Mouse (Mus musculus) midbrain, embryonic 14.5 days (tissue): ENCODE measurements around the gene Fam166a. TPM values are rescaled to one million over a fixed set of nuclear protein-coding genes. Genes with fewer than 3 reads are reported as not detected.

Source experiments
- ATAC-seq: fragments of 200-750 bp; cut with Nextera tagmentation; 2 replicates; pipeline ENCODE4 v1.8.0; 2017; ENCODE audit warnings: moderate number of reproducible peaks, moderate library complexity; ENCODE audit not compliant: low FRiP score, low TSS enrichment
- DNase-seq: peaks from one replicate; pipeline ENCODE4 v3.0.0-alpha.2; 2015
- H3K27ac ChIP-seq: fragments of 300-500 bp; sonication (generic); replicated peaks from 2 replicates; pipeline ENCODE4 v1.5.1; 2014; ENCODE audit warnings: mild to moderate bottlenecking, low read depth, low read length, moderate library complexity
- H3K27me3 ChIP-seq: fragments of 300-500 bp; sonication (generic); 2 replicates; pipeline ENCODE4 v1.6.1; 2014; ENCODE audit warnings: low read length, control low read depth, mixed read lengths; ENCODE audit not compliant: control insufficient read depth, insufficient read depth
- H3K36me3 ChIP-seq: fragments of 300-500 bp; sonication (generic); 2 replicates; pipeline ENCODE4 v1.6.1; 2014; ENCODE audit warnings: low read length, control low read depth; ENCODE audit not compliant: control insufficient read depth, insufficient read depth
- H3K4me1 ChIP-seq: fragments of 300-500 bp; sonication (generic); 2 replicates; pipeline ENCODE4 v1.6.1; 2014; ENCODE audit warnings: mild to moderate bottlenecking, antibody characterized with exemption, low read length, control low read depth; ENCODE audit not compliant: control insufficient read depth, insufficient read depth
- H3K4me2 ChIP-seq: fragments of 300-500 bp; sonication (generic); 2 replicates; pipeline ENCODE4 v1.6.1; 2014; ENCODE audit warnings: mild to moderate bottlenecking, low read length, moderate library complexity
- H3K4me3 ChIP-seq: fragments of 300-500 bp; sonication (generic); replicated peaks from 2 replicates; pipeline ENCODE4 v1.5.1; 2014; ENCODE audit warnings: low read depth, low read length
- H3K9ac ChIP-seq: fragments of 300-500 bp; sonication (generic); replicated peaks from 2 replicates; pipeline ENCODE4 v1.6.1; 2014; ENCODE audit warnings: mild to moderate bottlenecking, low read length, moderate library complexity
- H3K9me3 ChIP-seq: fragments of 300-500 bp; sonication (generic); 2 replicates; pipeline ENCODE4 v1.6.1; 2016; ENCODE audit warnings: low read length, control low read depth, mixed read lengths; ENCODE audit not compliant: control insufficient read depth
- WGBS: fragments of 180-500 bp; shearing (Covaris S2); extraction: QIAGEN DNeasy Blood & Tissue Kit; methylation state at CpG from one replicate; pipeline ENCODE4 v1.1.7; 2014; 5-methylcytosine and 5-hydroxymethylcytosine counted together
- polyA plus RNA-seq: library from polyadenylated mRNA; unstranded; fragments of >200 nt; fragmentation: Nextera tagmentation; extraction: Ambion mirVana; gene quantifications from 2 replicates; pipeline ENCODE4 v1.2.1, GENCODE M21; 2014

Gene Fam166a
- polyA plus RNA-seq, 1 experiment from 2014 or later = not detected

GRCm38 (mm10) chr2:25230581-25230980, 12.0 kb downstream of the Fam166a start:
- Histone ChIP-seq H3K4me1 (peaks cover 2% of the 10 kb centered on the region), H3K9ac (no peak overlapping the region), H3K27me3 (no peaks in the 10 kb centered on the region), H3K4me2 (no peak overlapping the region), H3K36me3 (no peaks in the 10 kb centered on the region), H3K4me3 (no peak overlapping the region), H3K9me3 (no peaks in the 10 kb centered on the region), H3K27ac (no peak overlapping the region)
- no peak for DNase-seq
- ATAC-seq = no peak
- WGBS = 89% methylated on average over 7 of the region's 7 CpGs

- no peak overlapping the region for H3K27ac ChIP-seq
- WGBS = 54% methylated on average over 12 of the region's 12 CpGs
- DNase-seq (no peak), ATAC-seq (no peak)
- no peaks in the 10 kb centered on the region for H3K9me3 ChIP-seq
- no peak overlapping the region for H3K4me2 ChIP-seq
- no peak overlapping the region for H3K4me3 ChIP-seq
- no peaks in the 10 kb centered on the region for H3K36me3 ChIP-seq
- no peaks in the 10 kb centered on the region for H3K27me3 ChIP-seq
- H3K4me1 ChIP-seq = no peaks in the 10 kb centered on the region
- no peak overlapping the region for H3K9ac ChIP-seq
Observed at GRCm38 (mm10) chr2:25231038-25231437, 12.5 kb downstream of the Fam166a start.

DNA sequence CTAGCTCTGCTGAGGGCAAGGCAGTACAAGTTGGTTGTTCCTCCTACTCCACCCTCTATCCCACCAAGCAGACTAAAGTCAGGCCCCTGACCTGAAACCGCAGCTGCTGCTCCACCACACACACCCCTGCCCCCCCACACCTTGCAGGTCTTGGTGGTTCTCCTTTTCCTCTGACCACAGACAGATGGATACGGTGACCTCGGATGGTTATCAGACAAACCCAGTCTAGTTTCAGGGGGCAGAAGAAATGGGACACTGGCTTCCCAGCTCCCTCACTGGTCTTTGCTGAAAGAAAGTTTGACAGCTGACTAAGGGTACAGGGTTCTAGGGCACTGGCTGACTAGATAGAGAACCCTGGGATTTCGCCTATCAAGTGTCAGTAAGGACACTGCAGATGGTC, 14.9 kb downstream of the Fam166a start:
- Histone ChIP-seq H3K36me3 (no peaks in the 10 kb centered on the region), H3K4me1 (no peaks in the 10 kb centered on the region), H3K27ac (no peak overlapping the region), H3K4me2 (no peak overlapping the region), H3K27me3 (no peaks in the 10 kb centered on the region), H3K9ac (no peak overlapping the region), H3K9me3 (no peaks in the 10 kb centered on the region), H3K4me3 (no peak overlapping the region)
- no peak for ATAC-seq
- DNase-seq = no peak
- 86% methylated on average over 4 of the region's 4 CpGs for WGBS

DNA sequence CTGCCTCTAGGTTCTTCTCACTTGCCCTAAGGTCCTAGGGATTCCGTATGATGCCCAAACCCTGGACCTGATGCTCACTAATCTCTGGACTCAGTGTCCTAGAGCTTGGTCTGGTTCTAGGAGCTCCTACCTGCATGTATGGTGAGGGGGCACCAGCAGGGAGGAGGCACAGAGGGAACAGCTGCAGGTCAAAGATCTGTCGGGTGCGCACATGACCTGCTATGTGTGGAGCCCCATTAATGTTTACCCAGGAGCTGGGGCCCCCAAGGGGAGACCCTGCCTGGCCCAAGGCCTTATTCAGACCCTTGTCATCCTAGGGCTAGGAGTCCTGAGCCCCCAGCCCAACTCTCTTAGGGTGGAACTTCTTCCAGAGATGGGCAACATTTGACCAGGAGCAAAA, 15.5 kb downstream of the Fam166a start, which contains the start of gene Slc34a3:
Slc34a3 (minus strand) TSS at position 315 of the 400 bp plus-strand sequence.
- Histone ChIP-seq H3K27me3 (no peaks in the 10 kb centered on the region), H3K9ac (no peak within 1 kb of the TSS), H3K4me2 (no peak within 1 kb of the TSS), H3K36me3 (no peaks in the 10 kb centered on the region), H3K9me3 (no peaks in the 10 kb centered on the region), H3K4me1 (no peaks in the 10 kb centered on the region), H3K4me3 (no peak within 1 kb of the TSS), H3K27ac (no peak within 1 kb of the TSS)
- DNase-seq (no peak), ATAC-seq (no peak)
- 89% methylated on average over 3 of the region's 3 CpGs for WGBS

GRCm38 (mm10) chr2:25234551-25235220, 16.1 kb downstream of the Fam166a start:
- H3K27me3 ChIP-seq = no peaks in the 10 kb centered on the region
- 77% methylated on average over 5 of the region's 5 CpGs for WGBS
- no peaks in the 10 kb centered on the region for H3K9me3 ChIP-seq
- no peak for ATAC-seq
- no peak overlapping the region for H3K9ac ChIP-seq
- H3K4me2 ChIP-seq = no peak overlapping the region
- no peak overlapping the region for H3K4me3 ChIP-seq
- no peak overlapping the region for H3K27ac ChIP-seq
- DNase-seq = no peak
- no peaks in the 10 kb centered on the region for H3K4me1 ChIP-seq
- no peaks in the 10 kb centered on the region for H3K36me3 ChIP-seq

- Histone ChIP-seq H3K9me3 (no peaks in the 10 kb centered on the region), H3K9ac (no peak within 1 kb of the TSS), H3K36me3 (no peaks in the 10 kb centered on the region), H3K4me3 (no peak within 1 kb of the TSS), H3K27me3 (no peaks in the 10 kb centered on the region), H3K4me2 (no peak within 1 kb of the TSS), H3K27ac (no peak within 1 kb of the TSS), H3K4me1 (peaks cover 7% of the 10 kb centered on the region)
- ATAC-seq (no peak), DNase-seq (no peak)
- WGBS = 38% methylated on average over 8 of the region's 8 CpGs
Observed at GRCm38 (mm10) chr2:25236614-25237013, 18.1 kb downstream of the Fam166a start, which contains the start of gene Rnf224. Gene Rnf224 (minus strand): TSS chr2:25236787.

GRCm38 (mm10) chr2:25237522-25237921, 19.0 kb downstream of the Fam166a start:
- Histone ChIP-seq H3K36me3 (no peaks in the 10 kb centered on the region), H3K27ac (no peak overlapping the region), H3K4me2 (no peak overlapping the region), H3K4me3 (no peak overlapping the region), H3K9me3 (no peaks in the 10 kb centered on the region), H3K27me3 (no peaks in the 10 kb centered on the region), H3K9ac (no peak overlapping the region), H3K4me1 (peaks cover 10% of the 10 kb centered on the region)
- no peak for DNase-seq
- no peak for ATAC-seq
- 67% methylated on average over 4 of the region's 4 CpGs for WGBS

DNA sequence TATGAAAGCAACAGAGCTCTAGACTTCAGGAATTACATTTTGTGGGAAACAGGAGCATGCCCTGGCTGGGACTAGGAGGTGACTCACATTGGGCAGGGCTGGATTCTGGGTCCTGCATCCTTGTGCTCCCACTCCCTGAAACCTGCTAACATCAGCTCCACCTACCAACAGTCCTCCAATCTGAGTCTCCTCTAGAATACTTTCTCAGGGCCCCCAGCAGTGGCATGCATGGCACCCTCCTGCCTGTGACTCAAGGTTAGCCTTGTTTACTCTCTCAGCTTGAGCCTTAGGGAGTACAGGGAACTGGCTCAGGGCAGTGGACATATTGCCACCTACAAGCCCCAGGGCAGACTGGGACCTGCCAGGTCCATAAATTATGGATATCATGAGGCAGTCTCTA, 19.6 kb downstream of the Fam166a start:
- Histone ChIP-seq H3K4me1 (peaks cover 15% of the 10 kb centered on the region), H3K36me3 (no peaks in the 10 kb centered on the region), H3K4me3 (no peak overlapping the region), H3K27ac (no peak overlapping the region), H3K9ac (no peak overlapping the region), H3K9me3 (no peaks in the 10 kb centered on the region), H3K27me3 (no peaks in the 10 kb centered on the region), H3K4me2 (no peak overlapping the region)
- no peak for DNase-seq
- ATAC-seq = no peak

DNA sequence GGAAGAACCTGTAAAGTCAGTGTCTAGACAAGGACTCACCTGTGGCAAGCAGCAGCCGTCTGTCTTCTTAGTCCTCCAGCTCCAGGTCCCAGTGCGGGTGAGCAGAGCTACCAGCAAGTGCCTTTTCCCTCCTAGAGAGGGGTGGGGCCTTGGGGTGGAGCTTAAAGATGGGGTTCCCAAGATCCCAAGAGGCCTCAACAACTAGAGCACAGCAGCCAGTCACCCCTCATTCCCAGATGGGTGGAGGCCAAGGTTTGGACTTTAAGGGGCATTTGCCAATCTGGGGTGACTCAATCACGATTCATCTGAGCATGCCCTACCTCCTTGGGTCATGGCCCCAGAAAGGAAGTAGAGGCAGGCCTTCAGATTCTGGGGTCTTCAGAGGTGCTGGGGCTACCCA, 21.2 kb downstream of the Fam166a start:
- no peak for ATAC-seq
- Histone ChIP-seq H3K9ac (no peak overlapping the region), H3K27me3 (no peaks in the 10 kb centered on the region), H3K9me3 (no peaks in the 10 kb centered on the region), H3K4me1 (peaks cover 19% of the 10 kb centered on the region), H3K4me2 (no peak overlapping the region), H3K27ac (no peak overlapping the region), H3K36me3 (peaks cover 6% of the 10 kb centered on the region; the same call in 1 of the 2 replicates), H3K4me3 (no peak overlapping the region)
- WGBS = 90% methylated on average over 3 of the region's 3 CpGs
- DNase-seq = no peak
